Mouse (Mus musculus) ovary, postnatal 14 days (tissue): ENCODE data around the gene Dennd1a.
A peak's percentile ranks its signal among the peaks of the same experiment; 100 is the strongest.
"Not testable (repeated sequence)": the region's sequence is repeated elsewhere in the genome, so short reads cannot be mapped to it uniquely, and the experiment has no call there.

Source experiments
- DNase-seq: peaks from one replicate; pipeline ENCODE4 v3.0.0; 2022; ENCODE audit warnings: low spot score

Gene Dennd1a

DNA sequence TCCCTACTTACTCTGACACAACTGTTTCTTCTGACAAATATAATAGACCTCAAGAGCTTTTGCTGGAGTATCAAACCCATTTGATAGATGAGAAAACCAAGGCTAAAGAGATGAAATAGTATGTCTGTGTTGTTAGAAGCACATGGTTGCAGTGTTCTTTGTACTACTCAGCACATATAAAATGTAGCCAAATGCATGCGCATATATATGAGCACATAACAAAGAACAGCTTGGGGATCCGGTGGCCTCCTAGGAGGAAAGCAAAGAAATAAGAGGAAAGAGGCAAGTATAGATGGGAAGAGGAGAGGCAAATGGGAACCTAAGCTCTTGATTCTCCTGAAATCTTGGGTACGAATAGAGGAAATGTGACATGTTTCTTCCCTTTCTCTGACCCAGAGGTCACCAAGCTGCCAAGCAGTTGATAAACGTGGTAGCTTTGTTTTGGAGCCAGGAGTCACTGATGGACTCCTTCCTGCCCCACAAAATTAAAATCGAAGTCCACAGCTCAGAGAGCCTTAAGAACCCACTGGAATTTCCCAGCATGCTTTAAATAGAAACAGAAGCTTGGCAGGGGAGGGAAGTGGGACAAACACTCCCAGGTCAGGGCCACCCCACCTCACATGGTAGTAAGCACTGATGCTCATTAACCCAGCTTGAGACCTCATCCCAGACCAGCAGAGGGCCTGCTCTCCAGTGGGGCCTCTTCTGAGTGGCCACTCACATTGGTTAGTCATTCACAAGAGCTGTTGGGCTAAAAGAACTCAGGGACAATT, 317.3 kb downstream of the Dennd1a start:
- no peak for DNase-seq

- no peak for DNase-seq
Observed at GRCm38 (mm10) chr2:37964534-37964933, 322.7 kb downstream of the Dennd1a start.

- no peak for DNase-seq
Observed at GRCm38 (mm10) chr2:37963362-37963761, 323.8 kb downstream of the Dennd1a start.

DNA sequence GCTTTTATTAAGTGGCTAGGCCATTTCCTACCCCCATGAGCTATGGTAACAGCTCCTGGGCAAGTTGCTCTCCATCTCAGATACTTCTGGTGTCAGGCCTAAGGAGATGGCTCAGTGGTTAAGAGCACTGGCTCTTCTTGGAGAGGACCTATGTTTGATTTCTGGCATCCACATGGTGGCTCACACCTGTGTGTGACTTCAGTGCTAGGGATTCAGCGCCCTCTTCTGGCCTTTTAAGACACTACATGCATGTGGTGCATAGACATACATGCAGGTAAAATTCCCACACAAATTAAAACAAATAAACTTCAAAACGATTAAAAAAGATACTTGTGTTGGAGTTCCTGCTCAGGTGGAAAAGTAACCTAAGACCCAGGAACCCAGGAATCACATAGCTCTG, 338.8 kb downstream of the Dennd1a start:
- no peak for DNase-seq

DNA sequence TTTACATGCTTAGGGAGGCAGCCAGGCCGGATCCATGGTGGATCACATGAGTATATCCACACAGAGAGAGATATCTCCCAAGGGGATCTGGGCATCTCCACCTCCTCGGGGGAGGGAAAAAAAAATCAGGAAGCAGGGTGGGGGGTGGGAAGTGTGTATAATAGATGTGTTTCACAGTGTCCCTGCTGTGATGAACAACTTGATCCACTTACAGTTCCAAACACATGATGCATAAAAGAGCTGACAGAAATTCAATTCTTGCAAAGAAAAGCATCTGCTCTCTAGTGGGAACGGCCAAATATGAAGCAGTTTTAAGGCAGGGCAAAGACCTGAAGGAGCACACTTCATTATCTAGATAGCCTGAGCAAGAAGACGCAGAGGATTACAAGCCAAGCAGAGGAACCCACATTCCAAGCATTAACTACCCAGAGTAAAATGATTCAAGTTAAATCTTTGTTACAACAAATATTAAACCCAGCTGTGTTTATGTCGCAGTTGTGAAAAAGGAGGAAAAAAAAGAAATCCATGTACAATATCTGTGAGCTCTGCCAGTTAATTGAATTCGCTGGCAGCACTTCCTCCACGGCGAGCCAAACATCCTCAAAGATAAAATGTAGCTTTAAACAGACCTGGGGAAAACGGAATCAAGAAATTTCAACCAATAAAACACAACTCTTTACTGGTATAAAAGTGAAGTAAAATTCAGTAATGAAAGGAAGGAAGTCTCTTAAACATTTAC, 341.4 kb downstream of the Dennd1a start:
- DNase-seq, result no peak

DNA sequence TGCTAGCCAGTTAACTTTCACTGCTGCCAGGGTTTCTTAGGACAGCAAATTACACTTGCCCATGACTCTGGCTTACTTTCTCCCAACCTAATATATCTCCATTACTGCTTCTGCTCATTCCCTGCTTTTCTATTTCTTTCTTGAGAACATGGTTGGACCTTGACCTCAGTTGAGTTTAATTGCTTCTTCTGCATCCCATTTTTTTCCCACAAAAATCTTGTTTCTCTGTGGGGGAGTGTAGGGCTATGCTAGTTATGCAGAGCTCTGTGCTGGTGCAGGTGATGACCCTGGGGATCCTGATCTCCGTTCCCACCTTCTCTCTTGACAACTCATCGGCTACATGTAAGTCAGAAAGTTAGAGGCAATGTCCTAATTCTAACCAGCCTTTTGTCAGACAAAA, 344.3 kb downstream of the Dennd1a start:
- no peak for DNase-seq

- DNase-seq, result no peak
Observed at GRCm38 (mm10) chr2:37941741-37942140, 345.4 kb downstream of the Dennd1a start.

DNA sequence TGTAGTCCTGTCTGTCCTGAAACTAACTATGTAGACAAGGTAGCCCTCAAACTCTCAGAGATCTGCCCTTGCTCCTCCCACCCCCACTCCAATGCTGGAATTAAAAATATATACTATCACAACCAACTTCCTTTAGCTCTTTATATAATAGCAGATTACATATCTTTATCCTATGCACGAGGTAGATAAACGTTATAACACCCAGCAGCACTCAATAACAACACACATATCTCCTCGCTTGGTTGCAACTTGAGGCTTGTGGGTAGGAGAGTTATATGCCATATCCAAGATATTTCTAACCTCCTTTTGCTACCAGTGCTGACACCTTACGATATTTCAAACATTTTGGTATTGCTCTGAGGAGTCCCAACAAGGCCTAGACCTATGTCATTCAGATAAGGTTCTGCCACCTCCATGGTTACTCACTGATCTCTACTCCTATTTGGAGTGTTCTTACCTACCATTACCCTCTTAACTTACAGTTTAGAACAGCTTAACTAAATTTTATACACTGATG, 346.3 kb downstream of the Dennd1a start:
- DNase-seq, result no peak

- DNase-seq, result no peak
Observed at GRCm38 (mm10) chr2:37939997-37940396, 347.2 kb downstream of the Dennd1a start.

DNA sequence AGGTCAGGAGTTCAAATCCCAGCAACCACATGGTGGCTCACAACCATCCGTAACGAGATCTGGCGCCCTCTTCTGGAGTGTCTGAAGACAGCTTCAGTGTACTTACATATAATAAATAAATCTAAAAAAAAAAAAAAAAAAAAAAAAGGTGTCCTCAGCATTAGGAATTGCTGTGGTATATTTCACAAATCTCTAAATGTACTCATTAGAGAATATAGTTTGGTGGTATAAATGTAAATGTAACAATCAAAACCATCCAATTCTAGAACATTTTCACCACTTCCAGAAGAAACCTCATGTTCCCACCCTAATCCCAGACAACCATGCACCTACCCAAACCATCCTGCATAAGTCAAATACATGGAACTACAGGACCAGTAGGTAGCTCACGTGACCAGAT, 350.3 kb downstream of the Dennd1a start:
- not testable (repeated sequence) for DNase-seq

DNA sequence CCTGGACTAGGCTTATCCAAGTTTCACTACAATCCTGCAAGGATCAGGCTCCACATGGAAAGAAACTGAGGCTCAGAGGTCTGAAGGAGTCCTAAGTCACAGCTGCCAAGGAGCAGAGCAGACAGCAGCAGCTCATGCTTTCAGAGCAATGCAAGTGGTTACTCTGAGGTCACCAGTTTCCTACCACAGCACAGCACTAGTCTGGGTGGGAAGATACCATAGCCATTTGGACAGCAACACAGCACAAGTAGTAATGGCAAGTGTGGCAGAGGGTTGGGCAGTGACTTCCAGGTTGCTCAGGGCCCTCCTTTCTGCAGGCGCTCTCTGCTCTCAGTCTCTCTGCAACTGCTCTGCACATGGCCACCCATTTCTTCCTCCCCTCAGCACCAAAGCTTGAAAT, 354.9 kb downstream of the Dennd1a start:
- DNase-seq, result no peak

GRCm38 (mm10) chr2:37931018-37931930, 355.9 kb downstream of the Dennd1a start:
- DNase-seq, result no peak

GRCm38 (mm10) chr2:37926133-37926503, 361.1 kb downstream of the Dennd1a start:
- no peak for DNase-seq

DNA sequence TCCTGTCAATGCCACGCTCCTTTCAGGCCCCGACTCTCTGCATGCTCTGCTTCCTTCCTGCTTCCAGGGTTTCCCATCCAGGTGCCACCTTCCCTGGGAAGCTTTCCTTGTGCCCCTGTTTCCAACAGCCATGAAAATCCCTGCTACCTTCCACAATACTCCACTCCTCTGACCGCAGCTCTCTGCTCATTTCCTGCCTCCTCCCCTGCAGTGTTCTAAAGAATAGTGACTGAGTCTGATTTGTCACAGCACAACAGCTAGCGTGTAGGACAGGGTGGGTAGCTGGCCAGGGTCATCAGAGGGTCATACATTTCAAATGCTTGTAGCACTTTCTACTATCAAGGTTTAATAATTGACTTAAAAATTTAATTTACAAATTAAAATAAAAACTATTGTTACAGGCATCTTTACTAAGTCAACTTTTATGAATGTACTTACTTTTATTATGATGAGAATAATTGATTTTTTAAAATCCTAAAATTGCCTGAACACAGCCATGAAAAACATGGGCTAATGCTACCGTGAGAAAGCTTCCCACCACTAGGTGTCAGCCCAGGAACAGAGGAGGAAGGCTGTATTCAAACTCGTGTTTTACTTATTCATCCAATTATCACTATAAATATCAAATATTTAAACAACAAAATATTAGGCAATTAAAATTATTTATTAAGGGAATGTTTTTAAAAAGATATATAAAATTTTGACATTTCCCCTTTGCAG, 361.6 kb downstream of the Dennd1a start:
- DNase-seq, result peak; percentile 13

GRCm38 (mm10) chr2:37908721-37909506, 378.3 kb downstream of the Dennd1a start:
- DNase-seq, result no peak

DNA sequence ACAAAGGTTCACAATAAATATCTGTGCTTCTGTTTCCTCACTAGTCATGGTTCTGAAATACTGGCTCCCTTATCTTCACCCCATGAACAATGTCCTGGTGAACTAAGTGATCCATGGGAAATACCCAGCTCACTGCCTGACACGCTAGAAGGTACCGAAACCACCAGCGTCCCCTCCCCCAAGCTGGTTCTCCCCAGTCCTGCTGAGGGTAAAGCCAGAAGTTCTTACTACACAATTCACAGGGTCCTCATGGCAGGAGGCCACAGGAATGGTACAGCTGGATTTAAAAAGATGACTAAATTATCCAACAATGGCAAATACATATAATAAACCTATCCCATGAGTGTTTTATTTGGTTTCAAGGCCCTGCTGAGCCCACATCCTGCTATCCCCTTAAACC, 378.9 kb downstream of the Dennd1a start:
- DNase-seq, result no peak

- DNase-seq, result no peak
Observed at GRCm38 (mm10) chr2:37906261-37906660, 380.9 kb downstream of the Dennd1a start.

DNA sequence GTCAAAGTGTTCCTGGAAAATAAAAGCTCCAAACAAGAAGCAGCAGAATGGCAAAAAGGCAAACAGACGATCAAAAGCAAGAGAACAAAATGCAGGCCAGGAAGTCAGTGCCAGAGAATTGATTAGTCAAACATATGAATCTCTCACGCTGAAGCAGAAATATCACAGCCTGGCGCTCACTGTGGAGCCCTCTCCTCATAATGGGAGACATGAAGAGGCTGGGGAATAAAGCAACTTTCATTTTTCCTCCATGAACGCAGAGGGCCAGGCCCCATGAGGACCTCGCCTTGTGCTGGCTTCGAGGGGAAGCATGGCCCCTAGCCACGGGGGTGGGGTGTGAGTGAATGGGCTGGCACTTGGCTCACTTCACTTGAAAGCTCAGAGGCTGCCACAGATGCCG, 383.9 kb downstream of the Dennd1a start:
- no peak for DNase-seq

- no peak for DNase-seq
Observed at GRCm38 (mm10) chr2:37883214-37883613, 404.0 kb downstream of the Dennd1a start.

DNA sequence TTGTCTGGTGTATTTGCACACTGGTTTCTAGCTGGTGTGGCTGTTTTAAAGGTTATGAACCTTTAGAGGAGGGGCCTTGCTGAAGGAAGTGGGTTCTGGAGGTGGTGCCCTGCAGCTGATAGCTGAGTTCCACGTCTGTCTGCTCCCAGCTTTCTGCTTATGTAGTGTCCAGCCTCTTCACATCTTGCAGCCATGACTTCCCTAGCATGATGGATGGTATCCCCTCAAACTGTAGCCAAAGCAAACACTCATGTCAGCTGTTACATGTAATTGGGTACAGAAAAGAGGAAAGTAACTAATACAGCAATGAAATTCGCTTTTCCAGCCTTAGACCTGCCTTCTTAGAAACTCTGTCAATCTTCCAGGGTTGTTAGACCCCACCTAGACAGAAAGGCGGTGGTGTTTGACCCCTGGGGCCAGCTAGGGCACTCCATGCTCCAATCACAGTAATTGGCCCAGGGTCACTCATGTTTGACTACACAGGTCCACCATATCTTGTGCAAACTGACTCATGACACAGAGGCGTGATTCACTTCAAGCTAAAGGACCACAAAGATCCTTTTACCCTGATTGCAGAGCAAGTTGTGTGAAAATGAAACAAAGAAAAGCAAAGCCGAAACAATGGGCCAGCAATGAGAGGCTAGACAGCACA, 405.8 kb downstream of the Dennd1a start:
- DNase-seq, result no peak
